Mouse (Mus musculus) frontal cortex, adult (tissue): ENCODE data around the gene Garnl3.
A peak's percentile ranks its signal among the peaks of the same experiment; 100 is the strongest.
"Not testable (repeated sequence)": the region's sequence is repeated elsewhere in the genome, so short reads cannot be mapped to it uniquely, and the experiment has no call there.

Source experiments
- ATAC-seq: cut with Nextera tagmentation; 2 replicates; pipeline ENCODE4 v1.9.2; 2017; ENCODE audit warnings: mild to moderate bottlenecking, moderate library complexity, mixed read lengths; ENCODE audit not compliant: low TSS enrichment

Gene Garnl3

DNA sequence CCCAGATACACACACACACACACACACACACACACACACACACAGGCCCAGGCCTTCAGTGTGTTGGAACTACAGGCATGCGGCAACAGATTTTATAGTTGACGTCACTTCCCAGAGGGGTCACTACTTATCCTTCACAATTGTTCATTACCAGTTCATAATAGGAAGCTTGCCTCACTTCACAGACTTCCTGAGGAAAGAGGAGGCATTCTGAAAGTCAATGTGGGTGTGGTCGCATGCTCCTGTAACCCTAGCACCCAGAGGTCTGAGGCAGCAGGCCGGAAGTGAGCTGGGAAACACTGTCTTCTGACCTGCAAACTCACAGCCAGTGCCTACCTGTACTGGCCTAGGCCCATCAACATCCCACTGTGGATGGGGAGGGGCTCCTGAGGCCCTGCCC is 106.4 kb downstream of the Garnl3 start:
- no peak for ATAC-seq

DNA sequence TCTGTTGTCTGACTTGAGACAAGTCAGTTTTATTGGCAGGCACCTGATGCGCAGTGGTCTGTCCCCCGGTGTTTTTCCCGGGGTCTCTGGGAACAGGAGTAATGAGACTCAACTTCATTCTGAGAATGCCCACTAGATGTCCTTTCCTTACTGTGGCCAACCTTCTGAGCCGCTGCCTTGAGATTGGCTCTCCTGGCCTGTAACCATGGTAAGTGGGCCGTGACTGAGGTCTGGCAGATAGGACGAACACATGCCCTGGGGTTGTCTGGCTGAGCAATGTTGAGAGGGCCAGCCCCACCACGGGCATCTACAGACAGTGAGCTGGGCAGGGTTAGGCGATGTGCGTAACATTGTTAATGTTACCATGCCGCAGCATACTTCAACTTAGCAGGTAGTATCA is 106.9 kb downstream of the Garnl3 start:
- ATAC-seq = no peak

DNA sequence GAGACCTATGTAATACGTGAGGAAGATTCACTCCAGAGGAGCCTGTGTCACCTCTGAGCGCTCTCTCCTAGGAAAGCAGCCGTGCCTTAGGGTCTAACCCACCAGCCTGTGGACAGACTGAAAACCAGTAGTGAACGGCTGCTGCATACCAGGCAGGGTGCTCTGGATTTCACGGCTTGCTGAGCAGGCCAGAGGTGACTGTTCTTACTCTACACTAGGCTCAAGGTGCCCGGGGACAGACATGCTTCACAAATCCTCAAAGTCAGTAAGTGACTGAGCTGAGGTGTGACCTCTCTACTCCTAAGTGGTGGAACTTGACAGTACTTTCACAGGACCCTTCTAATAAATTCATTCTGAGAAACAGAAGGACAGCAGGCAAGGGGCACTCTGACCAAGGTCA is 108.6 kb downstream of the Garnl3 start:
- ATAC-seq = no peak

DNA sequence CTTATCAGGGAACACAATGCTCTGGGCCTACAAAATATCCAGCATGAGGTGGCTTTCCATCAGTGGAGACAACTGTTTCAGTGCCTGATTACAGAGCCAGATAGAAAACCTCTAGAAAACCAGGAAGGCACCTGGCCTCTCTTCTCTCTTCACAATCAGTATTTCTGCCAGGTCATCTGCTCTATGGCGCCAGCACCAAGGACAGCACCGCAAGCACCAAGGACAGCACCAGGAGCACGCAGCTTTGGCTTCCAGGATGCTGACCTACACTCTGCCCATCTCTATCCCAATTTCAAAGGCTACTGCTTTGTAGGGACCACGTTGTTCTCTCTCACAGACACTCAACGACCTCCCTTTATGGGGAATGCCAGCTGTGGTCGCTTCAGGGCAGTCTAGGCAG is 113.4 kb downstream of the Garnl3 start:
- no peak for ATAC-seq

DNA sequence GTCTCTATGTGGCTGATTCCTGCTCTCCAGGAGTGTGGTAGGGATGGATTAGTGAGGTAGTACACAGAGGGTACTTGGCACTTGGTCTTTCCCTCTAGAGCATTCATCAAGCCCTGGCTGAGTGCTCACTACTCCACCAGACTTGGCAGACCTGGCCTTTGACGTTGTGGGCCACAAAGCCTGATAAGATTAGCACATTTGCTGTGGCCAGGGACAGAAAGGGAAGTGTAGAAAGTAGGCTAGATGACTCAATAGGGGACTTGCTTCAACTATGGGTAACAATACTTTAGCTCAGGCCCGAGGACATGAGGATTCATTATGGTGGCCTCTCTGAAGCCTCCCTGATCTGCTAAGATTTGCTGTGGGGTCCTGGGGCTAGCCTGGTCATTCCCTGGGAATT is 114.3 kb downstream of the Garnl3 start:
- no peak for ATAC-seq

DNA sequence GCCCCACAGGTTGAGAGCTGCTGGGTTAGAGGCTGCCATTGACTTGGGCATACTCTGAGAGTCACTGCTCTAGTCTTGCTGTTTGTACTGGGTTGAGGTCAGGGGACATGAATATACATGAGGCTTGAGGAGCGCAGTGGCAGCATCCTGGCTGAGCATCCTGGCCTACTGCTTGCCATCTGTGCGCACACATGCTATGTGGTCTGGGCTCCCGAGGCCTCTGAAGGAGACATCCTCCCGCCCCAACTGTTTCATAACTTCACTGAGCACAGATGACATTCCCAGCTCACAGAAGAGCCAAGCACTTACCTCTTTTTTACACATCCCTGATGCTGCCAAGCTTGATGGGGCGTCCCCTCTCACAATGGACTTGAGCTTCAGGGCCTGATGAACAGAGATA is 116.6 kb downstream of the Garnl3 start:
- peak; percentile 78 for ATAC-seq

DNA sequence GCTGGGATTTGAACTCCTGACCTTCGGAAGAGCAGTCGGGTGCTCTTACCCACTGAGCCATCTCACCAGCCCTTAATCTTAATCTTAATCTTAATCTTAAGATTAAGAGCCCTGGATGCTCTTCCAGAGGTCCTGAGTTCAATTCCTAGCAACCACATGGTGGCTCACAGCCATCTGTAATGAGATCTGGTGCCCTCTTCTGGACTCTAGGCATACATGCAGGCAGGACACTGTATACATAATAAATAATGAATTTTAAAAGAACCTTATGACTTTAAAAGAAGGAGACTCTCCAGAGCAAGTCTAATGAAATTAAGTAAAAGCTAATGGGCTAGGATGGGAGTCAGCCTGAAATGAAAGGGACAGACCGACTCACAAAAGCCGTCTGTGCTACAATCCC is 122.4 kb downstream of the Garnl3 start:
- not testable (repeated sequence) for ATAC-seq

DNA sequence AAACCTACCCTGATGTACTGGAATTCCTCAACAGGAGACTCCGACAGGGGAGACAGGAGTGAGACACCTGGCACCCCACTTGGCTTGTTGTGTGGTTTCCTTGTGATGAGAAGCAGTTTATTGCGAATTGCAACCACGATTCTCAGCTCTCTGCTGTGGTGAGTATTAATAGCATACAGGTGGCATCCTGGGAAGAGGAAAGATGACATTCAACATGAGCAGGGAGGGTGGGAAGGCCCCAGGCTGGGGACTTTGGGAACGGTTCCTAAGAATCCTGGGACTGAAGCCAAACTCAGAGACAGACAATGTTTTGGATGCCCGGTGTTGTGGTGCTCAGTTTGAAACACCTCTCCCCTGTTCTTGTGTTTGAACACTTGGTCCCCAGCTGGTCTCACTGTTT is 126.4 kb downstream of the Garnl3 start:
- ATAC-seq = peak; percentile 7; the same call in 1 of the 2 replicates

DNA sequence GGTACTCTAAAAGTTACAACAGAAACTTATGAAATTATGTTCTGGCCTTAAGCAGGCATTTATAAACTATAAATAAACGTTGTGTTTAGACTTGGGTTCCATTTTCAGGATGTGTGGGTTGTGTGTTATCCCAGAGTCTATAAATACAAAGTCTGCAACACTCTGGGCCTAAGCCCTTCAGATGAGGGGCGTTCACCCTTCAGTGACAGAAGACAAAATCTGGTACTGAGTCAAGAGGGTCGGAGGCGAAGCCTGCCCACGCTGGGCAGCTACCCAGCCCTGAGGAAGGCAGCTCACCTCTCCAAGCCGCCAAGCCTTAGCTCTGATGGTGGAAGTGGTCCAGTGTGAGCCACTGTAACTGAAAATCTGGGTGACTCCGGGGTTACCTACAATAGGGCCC is 129.3 kb downstream of the Garnl3 start:
- ATAC-seq = peak; percentile 58; the same call in 1 of the 2 replicates

DNA sequence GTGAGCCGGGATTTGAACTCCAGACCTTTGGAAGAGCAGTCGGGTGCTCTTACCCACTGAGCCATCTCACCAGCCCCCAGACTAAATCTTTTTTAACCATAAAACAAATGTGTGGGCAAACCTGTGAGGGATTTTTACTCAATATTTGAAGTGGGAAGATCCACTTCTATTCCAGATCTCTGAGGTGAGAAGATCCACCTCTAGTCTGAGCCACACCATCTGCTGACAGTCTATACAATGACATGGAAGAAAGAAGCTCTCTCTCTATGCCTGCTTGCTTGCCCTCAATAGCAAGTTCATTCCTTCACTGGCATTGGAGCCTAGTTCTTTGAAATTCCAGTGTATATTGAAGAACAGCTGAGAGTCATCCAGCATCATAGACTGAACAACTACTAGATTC is 131.7 kb downstream of the Garnl3 start:
- peak; percentile 45 for ATAC-seq

DNA sequence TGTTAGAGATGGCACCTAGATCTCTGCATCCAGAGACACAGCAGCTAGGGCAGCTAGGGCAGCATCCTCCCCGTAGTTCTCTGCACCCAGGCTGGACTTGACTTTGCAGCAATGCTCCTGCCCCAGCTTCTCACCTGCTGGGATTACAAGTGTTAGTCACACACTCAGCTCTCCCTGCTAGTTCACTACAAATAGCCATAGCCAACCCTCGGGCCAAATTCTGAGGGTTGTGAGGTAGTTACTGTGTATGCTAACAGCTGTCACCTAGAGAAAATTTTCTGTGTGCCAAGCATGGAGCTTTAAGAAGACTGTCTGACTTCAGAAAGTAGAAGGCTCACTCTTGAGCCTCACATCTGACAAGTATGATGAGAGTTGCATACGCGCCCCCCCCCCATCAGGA is 133.7 kb downstream of the Garnl3 start:
- ATAC-seq = peak; percentile 33; the same call in 1 of the 2 replicates

DNA sequence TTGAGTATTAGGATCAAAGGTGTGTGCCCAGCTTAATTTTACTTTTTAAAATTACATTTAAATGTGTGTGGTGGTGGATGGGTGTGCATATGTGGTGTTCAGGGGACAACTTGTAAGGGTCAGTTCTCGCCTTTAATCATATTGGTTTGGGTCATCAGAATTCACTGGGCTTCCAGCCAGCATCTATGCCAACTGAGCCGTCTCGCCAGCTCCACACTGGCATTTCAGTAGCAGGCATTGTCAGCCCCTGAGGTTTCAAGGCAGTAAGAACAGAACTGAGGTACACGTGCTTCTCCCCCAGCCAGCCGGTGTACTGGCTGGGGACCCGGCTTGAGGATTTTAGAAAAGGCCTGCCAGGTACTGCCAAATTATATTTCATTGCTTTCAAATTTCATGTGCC is 134.4 kb downstream of the Garnl3 start:
- no peak for ATAC-seq

DNA sequence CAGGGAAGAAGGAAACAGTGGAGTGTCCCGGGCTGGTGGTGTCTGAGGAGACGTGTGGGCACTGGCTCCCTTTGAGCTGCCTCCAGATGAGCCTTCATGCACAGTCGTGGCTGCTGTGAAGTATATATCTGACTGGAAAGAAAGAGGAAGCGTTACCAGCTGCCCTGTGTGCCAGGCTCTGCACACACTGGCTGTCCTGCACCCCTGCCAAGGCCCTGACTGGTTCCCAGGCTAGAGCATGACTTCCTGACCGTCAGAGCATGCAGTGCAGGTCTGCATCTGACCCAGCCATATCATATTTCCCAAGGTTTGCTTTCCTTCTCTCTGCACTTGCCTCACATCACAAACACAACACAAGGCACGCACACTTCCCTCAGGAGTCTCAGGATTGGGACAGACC is 139.3 kb downstream of the Garnl3 start:
- ATAC-seq = no peak; the same call in 1 of the 2 replicates

DNA sequence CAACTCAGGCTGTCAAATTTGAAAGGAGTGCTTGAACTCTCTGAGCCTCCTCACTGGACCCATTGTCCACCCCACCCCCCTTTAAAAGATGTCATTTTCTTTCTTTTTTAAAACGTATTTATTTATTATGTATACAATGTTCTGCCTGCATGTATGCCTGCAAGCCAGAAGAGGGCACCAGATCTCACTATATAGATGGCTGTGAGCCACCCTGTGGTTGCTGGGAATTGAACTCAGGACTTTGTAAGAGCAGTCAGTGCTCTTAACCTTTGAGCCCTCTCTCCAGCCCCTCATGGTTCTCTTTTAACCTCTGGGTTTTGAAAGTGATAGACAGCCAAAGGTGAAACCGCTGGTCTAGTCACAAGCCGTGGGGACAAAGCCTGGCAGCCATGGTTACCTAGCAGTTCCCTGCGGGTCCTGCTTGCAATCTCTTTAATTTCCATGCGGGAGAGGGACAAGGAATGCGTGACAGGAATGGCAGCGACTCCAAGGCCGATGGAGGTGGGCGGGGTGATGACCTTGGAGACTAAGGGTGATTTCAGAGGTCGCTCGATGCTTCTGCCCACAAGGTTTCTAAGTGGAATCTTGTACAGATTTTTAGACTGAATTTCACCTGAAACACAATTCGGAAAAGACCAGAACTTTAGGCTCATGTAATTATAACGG is 141.2 kb downstream of the Garnl3 start:
- no peak for ATAC-seq

DNA sequence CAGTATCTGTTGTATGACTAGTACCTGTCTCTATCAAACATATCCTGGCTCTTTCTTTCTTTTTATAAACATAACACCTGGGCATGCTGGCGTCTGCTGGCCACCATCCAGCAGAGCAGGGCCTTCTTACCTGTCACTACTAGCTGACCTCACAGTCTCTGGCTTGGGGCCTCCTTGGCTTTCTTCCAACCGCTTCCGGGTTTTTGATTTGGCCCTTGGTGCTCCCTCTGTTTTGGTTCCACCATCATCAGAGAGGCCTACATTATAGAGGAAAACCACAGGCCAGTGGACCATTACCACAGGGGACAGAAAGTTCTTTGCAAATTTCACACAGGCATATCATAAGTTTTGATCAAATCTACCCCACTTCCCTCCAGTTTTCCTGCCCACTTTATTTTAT is 142.1 kb downstream of the Garnl3 start:
- ATAC-seq = no peak

DNA sequence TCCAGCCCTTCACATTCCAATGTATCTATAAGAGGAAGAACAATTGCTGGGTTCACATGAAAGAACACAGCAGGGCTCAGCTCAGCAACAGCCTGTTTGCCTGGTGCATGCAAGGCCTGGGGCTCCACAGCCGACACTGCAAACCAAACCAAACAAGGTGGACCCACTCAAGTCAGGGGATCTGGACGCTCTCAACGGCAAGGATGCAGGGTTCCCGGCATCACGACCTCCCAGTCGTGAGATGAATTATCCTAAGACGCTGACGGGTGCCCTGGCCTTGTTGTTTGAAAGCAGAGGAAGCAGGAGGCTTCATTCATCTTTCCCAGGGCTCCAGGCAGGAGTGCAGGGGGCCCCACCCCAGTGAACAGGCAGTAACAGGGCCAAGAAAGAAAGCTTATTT is 145.6 kb downstream of the Garnl3 start:
- no peak for ATAC-seq

DNA sequence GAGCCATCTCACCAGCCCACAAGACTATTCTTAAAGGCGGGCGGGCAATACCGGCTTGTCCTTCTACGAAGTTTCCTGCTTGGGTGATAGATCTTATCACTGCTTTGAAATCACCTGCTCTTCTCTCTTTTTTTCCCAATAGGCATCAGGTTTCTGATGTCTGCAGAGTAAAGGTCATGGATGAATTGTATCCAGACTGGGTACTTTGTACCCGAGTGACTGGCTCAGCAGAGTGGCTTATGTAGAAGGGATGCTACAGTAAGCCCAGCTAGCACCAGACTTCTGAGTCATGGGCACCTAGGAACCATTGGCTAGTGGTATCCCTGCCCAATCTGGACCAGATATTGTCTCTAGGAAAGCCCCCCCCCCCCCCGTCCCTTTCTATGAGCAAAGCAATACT is 147.8 kb downstream of the Garnl3 start:
- no peak for ATAC-seq

DNA sequence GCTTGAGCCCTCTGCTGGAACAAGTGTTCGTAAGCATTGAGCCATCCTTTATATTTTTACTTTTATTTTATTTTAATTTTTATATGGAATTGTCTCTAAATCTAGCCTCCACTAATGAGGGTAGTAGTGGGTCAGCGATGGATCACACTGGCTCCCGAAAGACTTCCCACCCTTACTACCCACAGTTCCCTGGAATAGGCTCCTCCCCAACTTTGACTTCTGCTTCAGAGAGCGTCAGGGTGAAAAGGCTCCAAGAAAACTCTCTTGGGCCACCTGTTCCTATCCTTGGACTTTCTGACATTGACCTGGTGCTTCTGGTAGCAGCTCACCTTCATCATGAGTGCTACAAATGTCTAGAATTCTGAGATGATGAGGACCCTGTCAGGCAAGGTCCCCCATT is 148.8 kb downstream of the Garnl3 start:
- ATAC-seq = no peak

DNA sequence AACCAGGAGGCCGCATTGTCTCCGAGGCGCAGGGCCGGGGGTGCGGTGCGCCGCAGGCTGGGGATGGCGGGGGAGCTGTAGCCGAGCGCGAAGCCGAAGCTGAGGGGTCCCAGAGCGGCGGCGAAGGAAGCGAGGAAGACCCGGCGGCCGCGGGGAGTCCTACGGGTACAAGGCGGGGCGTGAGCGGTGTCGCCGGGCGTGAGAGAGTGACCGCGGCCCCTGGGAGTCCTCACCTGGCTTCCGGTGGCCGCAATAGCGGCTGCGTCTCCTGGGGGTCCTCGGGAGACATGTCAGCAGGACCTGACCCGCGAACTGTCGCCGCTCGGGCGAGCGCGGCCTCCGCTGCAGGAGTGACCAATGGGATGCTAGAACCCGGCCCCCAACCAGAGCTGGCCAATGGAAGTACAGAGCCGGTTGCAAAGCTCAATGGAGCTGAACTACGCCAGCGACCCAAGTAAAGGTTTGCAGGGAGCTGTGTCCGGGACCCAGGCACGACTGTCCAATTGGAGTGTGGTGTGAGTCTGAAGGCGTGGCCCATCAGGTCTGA is 149.7 kb downstream of the Garnl3 start, which contains the start of gene Slc2a8:
Gene Slc2a8, minus strand, starts transcription at position 359 of the 547 bp plus-strand sequence.
- peak; percentile 93 for ATAC-seq

DNA sequence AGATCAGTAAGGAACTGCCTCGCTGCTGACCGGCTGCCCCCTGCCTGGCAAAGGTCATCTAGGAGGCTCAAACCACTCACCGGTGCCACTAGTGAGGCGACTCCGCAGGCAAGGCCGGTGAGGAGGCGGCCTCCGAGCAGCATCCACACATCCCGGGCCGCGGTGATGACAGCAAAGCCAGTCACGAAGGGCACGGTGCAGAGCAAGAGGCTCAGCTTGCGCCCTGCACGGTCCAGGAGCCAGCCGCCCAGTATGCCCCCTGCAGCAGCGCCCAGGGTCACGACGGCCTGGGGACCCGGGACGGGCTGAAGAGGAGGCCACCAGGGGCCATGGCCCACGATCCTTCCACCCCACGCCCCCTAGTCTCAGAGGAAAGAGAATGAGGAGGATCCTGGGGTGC is 150.2 kb downstream of the Garnl3 start:
- peak; percentile 33; the same call in 1 of the 2 replicates for ATAC-seq

DNA sequence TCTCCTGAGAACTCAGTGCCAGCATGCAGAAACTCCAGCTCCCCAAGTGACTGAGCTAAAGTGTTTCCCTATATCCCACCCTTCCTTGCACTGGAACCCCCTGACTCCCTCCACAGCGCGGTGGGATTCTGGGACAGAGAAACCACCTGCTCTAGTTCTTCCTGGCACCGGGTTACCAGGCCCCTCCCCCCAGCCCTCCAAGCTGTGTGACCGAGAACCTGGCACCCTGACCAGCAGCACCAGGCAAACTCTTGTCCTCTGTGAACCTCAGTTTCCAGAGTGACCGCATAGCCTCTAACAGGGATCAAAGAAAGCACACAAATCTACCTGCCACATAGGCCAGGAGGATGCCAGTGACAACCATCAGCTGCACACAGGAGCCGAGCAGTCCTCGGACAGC is 151.8 kb downstream of the Garnl3 start:
- ATAC-seq = no peak

DNA sequence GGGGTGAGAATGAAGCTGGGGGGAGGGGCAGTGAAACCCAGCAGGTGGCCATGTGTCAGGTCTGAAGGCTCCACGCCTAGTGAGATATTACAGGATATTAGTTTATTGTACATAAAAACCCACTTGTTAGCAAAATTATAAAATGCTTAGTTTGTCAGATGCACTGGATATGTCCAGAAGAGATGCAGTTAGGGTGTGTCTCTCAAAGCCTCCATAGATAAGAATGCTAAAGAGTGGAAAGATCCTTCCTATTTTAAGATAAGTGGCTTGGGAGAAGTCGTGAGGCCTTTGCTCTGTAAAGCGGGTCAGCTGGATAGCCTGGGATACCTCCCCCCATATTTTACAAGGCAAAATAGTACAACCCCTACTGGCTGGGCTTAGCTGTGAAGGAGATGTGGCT is 152.8 kb downstream of the Garnl3 start:
- ATAC-seq = no peak

DNA sequence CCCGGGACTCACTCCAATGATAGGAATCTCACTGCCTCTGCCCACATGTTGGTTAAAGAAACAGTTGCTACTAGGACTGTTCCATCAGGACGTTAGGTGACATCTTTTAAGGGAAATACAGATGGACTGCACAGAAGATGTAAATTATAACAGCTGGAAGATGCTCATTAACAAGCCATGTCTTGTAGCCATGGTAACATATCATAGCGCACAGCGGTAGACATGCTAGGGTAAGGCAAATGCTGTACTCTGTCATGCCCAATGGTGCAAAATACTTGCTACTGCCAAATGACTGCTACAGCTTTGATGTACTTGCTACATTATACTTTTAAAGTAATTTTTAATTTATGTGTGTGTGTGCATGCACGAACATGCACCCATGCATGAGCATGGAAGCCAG is 154.3 kb downstream of the Garnl3 start:
- no peak for ATAC-seq

DNA sequence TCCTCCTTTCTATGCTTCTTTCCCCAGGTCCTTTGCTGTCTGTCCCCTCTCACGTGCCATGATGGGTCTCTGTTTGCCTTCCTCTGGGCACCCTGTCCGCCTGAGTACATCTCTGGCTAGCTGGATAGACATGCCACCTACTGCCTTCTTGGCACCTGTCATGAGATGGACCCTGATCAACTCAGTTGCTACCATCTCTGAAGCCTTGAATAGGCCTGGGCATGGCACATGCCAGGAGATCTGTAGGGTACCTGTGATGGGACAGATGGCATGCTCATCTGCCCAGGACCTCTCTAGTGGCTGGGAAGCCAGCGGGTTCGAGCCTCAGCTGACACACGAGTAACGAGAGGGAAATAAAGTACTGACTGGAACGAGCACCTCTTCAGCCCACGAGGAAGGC is 157.2 kb downstream of the Garnl3 start:
- no peak for ATAC-seq
